Mouse (Mus musculus): ENCODE results near the gene Cplx3.

DNA sequence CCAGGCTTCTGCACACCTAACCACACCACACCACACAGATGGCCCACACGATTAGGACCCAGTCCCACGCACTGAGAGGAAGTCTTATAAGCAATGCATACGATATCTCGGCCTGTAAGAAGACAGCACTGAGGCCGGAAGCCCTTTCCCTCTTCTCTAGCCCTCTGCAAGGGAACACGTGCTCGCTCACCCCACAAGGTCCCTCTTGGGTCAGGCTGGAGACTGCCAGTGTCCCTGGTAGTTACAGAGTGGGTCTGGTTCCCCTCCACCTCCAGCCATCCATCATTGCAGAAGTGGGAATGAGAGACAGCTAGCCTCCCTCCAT is 37.7 kb upstream of the Cplx3 start:
- TF ChIP-seq POLR2A (IDR thresholded peaks at IDR 0.05; ENCODE audit: low read depth, low read length) (no peak), POLR2AphosphoS2 (IDR thresholded peaks at IDR 0.05; ENCODE audit: low read depth, low read length) (no peak), USF1 (IDR thresholded peaks at IDR 0.05; ENCODE audit: low read depth, low read length) (no peak), ZMIZ1 (IDR thresholded peaks at IDR 0.05; ENCODE audit: low read depth, low read length) (no peak), EP300 (IDR thresholded peaks at IDR 0.05; ENCODE audit: low read length) (no peak), MAZ (IDR thresholded peaks at IDR 0.05; ENCODE audit: low read depth, low read length) (no peak), UBTF (IDR thresholded peaks at IDR 0.05; ENCODE audit: low read depth, low read length) (0 out of 2 replicates have a peak, but pooled peaks have one; percentile 48), CHD1 (IDR thresholded peaks at IDR 0.05; ENCODE audit: low read depth, low read length) (no peak), CTCF (conservative IDR thresholded peaks at IDR 0.05 in 1 of 2, IDR thresholded peaks at IDR 0.05 in 1 of 2; ENCODE audit: low read depth in 2 of 2, low read length in 2 of 2) (no peak), KAT2A (IDR thresholded peaks at IDR 0.05; ENCODE audit: insufficient replicate concordance, low read length) (no peak)
